Mouse (Mus musculus): ENCODE results near the gene Tap2. TPM values are rescaled to one million over a fixed set of nuclear protein-coding genes. Genes with fewer than 3 reads are reported as not detected.

The Tap2 gene
- polyA plus RNA-seq, 1 experiment: 0.83 TPM

- TF ChIP-seq GATA1 (IDR thresholded peaks at IDR 0.05; ENCODE audit: low read length) (no peak), TAL1 (IDR thresholded peaks at IDR 0.05; ENCODE audit: low read length) (no peak)
- Histone ChIP-seq H3K27me3 (ENCODE audit: control insufficient read depth) (peaks cover 14% of the 10 kb centered on the region), H3K4me1 (ENCODE audit: control insufficient read depth) (peaks cover 44% of the 10 kb centered on the region), H3K4me3 (replicated peaks) (no peak overlapping the region), H3K36me3 (ENCODE audit: control insufficient read depth) (no peaks in the 10 kb centered on the region), H3K9me3 (ENCODE audit: control insufficient read depth, low read length) (0 out of 2 replicates have a peak, but pooled peaks cover 2% of the 10 kb centered on the region)
These were observed 4.1 kb downstream of the Tap2 start for GRCm38 (mm10) chr17:34207456-34207855.

GRCm38 (mm10) chr17:34207866-34208265, 4.5 kb downstream of the Tap2 start:
- Histone ChIP-seq H3K27me3 (ENCODE audit: control insufficient read depth) (peaks cover 13% of the 10 kb centered on the region), H3K4me3 (replicated peaks) (no peak overlapping the region), H3K36me3 (ENCODE audit: control insufficient read depth) (no peaks in the 10 kb centered on the region), H3K4me1 (ENCODE audit: control insufficient read depth) (peaks cover 44% of the 10 kb centered on the region), H3K9me3 (ENCODE audit: control insufficient read depth, low read length) (0 out of 2 replicates have a peak, but pooled peaks cover 2% of the 10 kb centered on the region)
- TF ChIP-seq TAL1 (IDR thresholded peaks at IDR 0.05; ENCODE audit: low read length): no peak
- no peak for TF ChIP-seq GATA1 (IDR thresholded peaks at IDR 0.05; ENCODE audit: low read length)

- H3K4me1 ChIP-seq (ENCODE audit: control insufficient read depth): peaks cover 44% of the 10 kb centered on the region
- TF ChIP-seq GATA1 (IDR thresholded peaks at IDR 0.05; ENCODE audit: low read length): no peak
- TF ChIP-seq TAL1 (IDR thresholded peaks at IDR 0.05; ENCODE audit: low read length): no peak
- peaks cover 10% of the 10 kb centered on the region for H3K27me3 ChIP-seq (ENCODE audit: control insufficient read depth)
- H3K9me3 ChIP-seq (ENCODE audit: control insufficient read depth, low read length): 0 out of 2 replicates have a peak, but pooled peaks cover 2% of the 10 kb centered on the region
- no peak overlapping the region for H3K4me3 ChIP-seq (replicated peaks)
- no peaks in the 10 kb centered on the region for H3K36me3 ChIP-seq (ENCODE audit: control insufficient read depth)
These were observed 5.1 kb downstream of the Tap2 start for GRCm38 (mm10) chr17:34208421-34208820.

DNA sequence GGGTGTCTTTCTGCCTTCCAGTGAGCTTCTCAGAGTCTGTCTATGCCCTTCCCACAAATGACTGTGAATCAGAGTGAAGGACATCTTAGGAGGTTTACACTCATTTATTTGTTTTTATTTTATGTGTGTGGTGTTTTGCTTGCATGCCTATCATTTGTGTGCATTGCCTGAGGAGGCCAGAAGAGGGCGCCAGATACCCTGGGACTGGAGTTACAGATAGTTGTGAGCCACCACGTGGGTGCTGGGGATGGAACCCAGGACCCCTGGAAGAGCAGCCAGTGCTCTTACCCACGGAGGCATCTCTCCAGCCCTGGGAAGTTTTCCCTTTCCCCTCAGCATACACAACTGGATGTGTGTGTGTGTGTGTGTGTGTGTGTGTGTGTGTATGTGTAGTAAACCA, 6.4 kb downstream of the Tap2 start:
- TF ChIP-seq TAL1 (IDR thresholded peaks at IDR 0.05; ENCODE audit: low read length): no peak
- TF ChIP-seq GATA1 (IDR thresholded peaks at IDR 0.05; ENCODE audit: low read length): no peak
- H3K36me3 ChIP-seq (ENCODE audit: control insufficient read depth): no peaks in the 10 kb centered on the region

DNA sequence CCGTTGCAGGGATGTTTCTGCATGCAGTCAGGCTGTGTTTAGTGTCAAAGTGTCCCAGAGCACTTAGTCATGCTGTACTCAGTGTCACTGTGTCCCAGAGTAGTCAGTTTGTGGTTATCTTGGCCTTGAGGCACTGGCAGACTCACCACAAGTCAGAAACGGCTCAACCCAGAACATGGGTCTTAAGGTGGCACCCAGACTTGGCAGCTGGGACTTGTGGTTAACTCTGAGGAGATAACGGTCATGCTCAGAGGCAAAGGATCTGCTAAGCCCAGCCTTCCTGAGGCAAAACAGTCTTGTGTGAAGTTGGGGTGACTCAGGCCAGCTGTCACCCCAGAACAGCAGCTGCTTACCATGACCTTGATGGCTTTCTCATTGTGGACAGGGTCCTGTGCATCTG, 7.3 kb downstream of the Tap2 start:
- Histone ChIP-seq H3K4me1 (ENCODE audit: control insufficient read depth) (peaks cover 24% of the 10 kb centered on the region), H3K27me3 (ENCODE audit: control insufficient read depth) (peaks cover 17% of the 10 kb centered on the region), H3K36me3 (ENCODE audit: control insufficient read depth) (no peaks in the 10 kb centered on the region), H3K9me3 (ENCODE audit: control insufficient read depth, low read length) (0 out of 2 replicates have a peak, but pooled peaks cover 2% of the 10 kb centered on the region), H3K4me3 (replicated peaks) (no peak overlapping the region)
- TF ChIP-seq GATA1 (IDR thresholded peaks at IDR 0.05; ENCODE audit: low read length): no peak
- TF ChIP-seq TAL1 (IDR thresholded peaks at IDR 0.05; ENCODE audit: low read length): no peak

More for the DNA sequence above, 6.4 kb downstream of the Tap2 start:
- Histone ChIP-seq H3K27me3 (ENCODE audit: control insufficient read depth) (peaks cover 17% of the 10 kb centered on the region), H3K4me1 (ENCODE audit: control insufficient read depth) (peaks cover 33% of the 10 kb centered on the region), H3K9me3 (ENCODE audit: control insufficient read depth, low read length) (0 out of 2 replicates have a peak, but pooled peaks cover 2% of the 10 kb centered on the region), H3K4me3 (replicated peaks) (no peak overlapping the region)

DNA sequence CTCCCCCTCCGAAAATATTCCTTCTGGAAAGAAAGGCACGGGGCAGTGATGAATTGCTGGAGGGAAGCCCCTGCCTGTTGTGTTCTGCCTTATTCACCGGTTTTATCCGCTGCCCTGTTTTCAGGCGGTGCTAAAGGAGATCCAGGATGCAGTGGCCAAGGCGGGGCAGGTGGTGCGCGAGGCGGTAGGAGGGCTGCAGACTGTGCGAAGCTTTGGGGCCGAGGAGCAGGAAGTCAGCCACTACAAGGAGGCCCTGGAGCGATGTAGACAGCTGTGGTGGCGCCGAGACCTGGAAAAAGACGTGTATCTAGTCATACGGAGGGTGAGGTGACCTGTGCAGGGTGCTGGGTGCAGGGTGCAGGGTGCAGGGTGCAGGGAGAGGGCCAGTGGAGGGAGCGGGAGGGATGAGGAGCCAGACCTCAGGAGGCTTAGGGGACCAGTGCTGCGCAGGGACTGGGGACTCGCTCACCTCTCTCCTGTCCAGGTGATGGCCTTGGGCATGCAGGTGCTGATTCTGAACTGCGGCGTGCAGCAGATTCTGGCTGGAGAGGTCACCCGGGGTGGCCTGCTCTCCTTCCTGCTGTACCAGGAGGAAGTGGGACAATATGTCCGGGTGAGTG, 8.5 kb downstream of the Tap2 start:
- Histone ChIP-seq H3K27me3 (ENCODE audit: control insufficient read depth) (peaks cover 20% of the 10 kb centered on the region), H3K4me1 (ENCODE audit: control insufficient read depth) (peaks cover 18% of the 10 kb centered on the region), H3K4me3 (replicated peaks) (no peak overlapping the region), H3K9me3 (ENCODE audit: control insufficient read depth, low read length) (0 out of 2 replicates have a peak, but pooled peaks cover 2% of the 10 kb centered on the region), H3K36me3 (ENCODE audit: control insufficient read depth) (no peaks in the 10 kb centered on the region)
- no peak for TF ChIP-seq GATA1 (IDR thresholded peaks at IDR 0.05; ENCODE audit: low read length)

DNA sequence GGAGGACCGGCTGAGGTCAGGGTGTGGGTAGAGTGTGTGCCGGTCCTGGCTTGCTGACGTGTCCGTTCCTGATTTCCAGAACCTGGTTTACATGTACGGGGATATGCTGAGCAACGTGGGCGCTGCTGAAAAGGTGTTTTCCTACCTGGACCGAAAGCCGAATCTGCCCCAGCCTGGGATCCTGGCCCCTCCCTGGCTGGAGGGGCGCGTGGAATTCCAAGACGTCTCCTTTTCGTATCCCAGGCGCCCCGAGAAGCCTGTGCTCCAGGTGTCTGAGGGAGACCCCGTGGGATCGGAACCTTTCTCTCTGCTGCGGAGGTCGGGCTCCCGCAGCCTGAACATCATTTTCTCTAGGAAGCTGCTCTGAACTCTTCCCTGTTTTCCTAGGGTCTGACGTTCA, 10.6 kb downstream of the Tap2 start:
- H3K27me3 ChIP-seq (ENCODE audit: control insufficient read depth): peaks cover 20% of the 10 kb centered on the region
- peaks cover 30% of the 10 kb centered on the region for H3K4me1 ChIP-seq (ENCODE audit: control insufficient read depth)
- no peak overlapping the region for H3K4me3 ChIP-seq (replicated peaks)
- H3K36me3 ChIP-seq (ENCODE audit: control insufficient read depth): no peaks in the 10 kb centered on the region
- TF ChIP-seq TAL1 (IDR thresholded peaks at IDR 0.05; ENCODE audit: low read length): no peak
- TF ChIP-seq GATA1 (IDR thresholded peaks at IDR 0.05; ENCODE audit: low read length): no peak
- 0 out of 2 replicates have a peak, but pooled peaks cover 2% of the 10 kb centered on the region for H3K9me3 ChIP-seq (ENCODE audit: control insufficient read depth, low read length)

GRCm38 (mm10) chr17:34215176-34215575, 11.8 kb downstream of the Tap2 start:
- TF ChIP-seq TAL1 (IDR thresholded peaks at IDR 0.05; ENCODE audit: low read length) (no peak), GATA1 (IDR thresholded peaks at IDR 0.05; ENCODE audit: low read length) (no peak)
- H3K4me1 ChIP-seq (ENCODE audit: control insufficient read depth): peaks cover 30% of the 10 kb centered on the region
- H3K36me3 ChIP-seq (ENCODE audit: control insufficient read depth): no peaks in the 10 kb centered on the region
- no peak overlapping the region for H3K4me3 ChIP-seq (replicated peaks)
- H3K9me3 ChIP-seq (ENCODE audit: control insufficient read depth, low read length): no peaks in the 10 kb centered on the region
- H3K27me3 ChIP-seq (ENCODE audit: control insufficient read depth): peaks cover 20% of the 10 kb centered on the region

DNA sequence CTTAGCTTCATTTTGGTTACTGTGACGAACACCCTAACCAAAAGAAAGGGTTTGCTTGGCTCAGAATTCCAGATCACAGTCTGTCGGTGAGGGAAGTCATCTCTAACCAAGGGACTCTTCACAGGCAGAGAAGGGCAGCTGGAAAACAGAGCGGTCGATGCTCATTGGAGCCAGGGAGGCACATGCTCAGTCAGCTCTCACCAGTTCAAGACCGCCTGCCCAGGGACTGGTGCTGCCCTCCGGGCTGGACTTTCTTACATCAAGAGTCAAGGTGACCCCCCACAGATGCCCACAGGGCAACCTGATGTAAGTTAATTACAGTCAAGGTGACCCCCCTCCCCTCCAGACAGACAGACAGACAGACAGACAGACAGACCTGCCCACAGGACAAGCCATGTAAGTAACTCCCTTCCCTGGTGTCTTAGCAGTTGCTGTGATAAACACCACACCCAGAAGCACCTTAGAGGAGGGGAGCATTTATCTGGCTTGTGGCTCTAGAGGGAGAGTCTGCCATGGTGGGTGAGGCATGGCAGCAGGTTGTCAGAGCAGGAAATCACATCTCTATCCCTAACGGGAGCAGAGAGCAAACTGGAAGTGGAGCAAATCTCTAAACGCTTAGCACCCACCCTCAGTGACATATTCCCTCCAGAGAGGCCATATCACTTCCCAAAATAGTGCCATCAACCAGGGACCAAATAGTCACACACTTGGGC, 14.0 kb downstream of the Tap2 start:
- no peak for TF ChIP-seq TAL1 (IDR thresholded peaks at IDR 0.05; ENCODE audit: low read length)
- no peak for TF ChIP-seq GATA1 (IDR thresholded peaks at IDR 0.05; ENCODE audit: low read length)
- H3K36me3 ChIP-seq (ENCODE audit: control insufficient read depth): no peaks in the 10 kb centered on the region
- H3K27me3 ChIP-seq (ENCODE audit: control insufficient read depth): peaks cover 9% of the 10 kb centered on the region; the same call in 1 of the 2 replicates
- peaks cover 13% of the 10 kb centered on the region for H3K4me1 ChIP-seq (ENCODE audit: control insufficient read depth)
- H3K4me3 ChIP-seq (replicated peaks): no peak overlapping the region
- no peaks in the 10 kb centered on the region for H3K9me3 ChIP-seq (ENCODE audit: control insufficient read depth, low read length)

Data from erythroblast, embryonic 14.5 days (primary cell).